Mouse (Mus musculus) forebrain, embryonic 14.5 days (tissue): ENCODE measurements around the gene Rasgef1b. TPM values are rescaled to one million over a fixed set of nuclear protein-coding genes. Genes with fewer than 3 reads are reported as not detected.
A peak's percentile ranks its signal among the peaks of the same experiment; 100 is the strongest.

ENCODE experiments used
- ATAC-seq: fragments of 200-750 bp; cut with Nextera tagmentation; 2 replicates; pipeline ENCODE4 v1.8.0; 2017; ENCODE audit warnings: mild to moderate bottlenecking, moderate library complexity
- DNase-seq: peaks from one replicate; pipeline ENCODE4 v3.0.0-alpha.2; 2015; ENCODE audit warnings: low spot score
- H3K27ac ChIP-seq: fragments of 300-500 bp; sonication (generic); 2 replicates; pipeline ENCODE4 v1.5.1; 2014; ENCODE audit warnings: low read depth, mild to moderate bottlenecking, control low read depth, low read length, moderate library complexity
- H3K27me3 ChIP-seq: fragments of 300-500 bp; sonication (generic); replicated peaks from 2 replicates; pipeline ENCODE4 v1.6.1; 2014; ENCODE audit warnings: low read length, control low read depth, mixed read lengths; ENCODE audit not compliant: control insufficient read depth, insufficient read depth
- H3K36me3 ChIP-seq: fragments of 300-500 bp; sonication (generic); 2 replicates; pipeline ENCODE4 v1.6.1; 2014; ENCODE audit warnings: low read length, control low read depth; ENCODE audit not compliant: control insufficient read depth, insufficient read depth
- H3K4me1 ChIP-seq: fragments of 300-500 bp; sonication (generic); 2 replicates; pipeline ENCODE4 v1.6.1; 2014; ENCODE audit warnings: antibody characterized with exemption, low read length, control low read depth; ENCODE audit not compliant: control insufficient read depth, insufficient read depth
- H3K4me2 ChIP-seq: fragments of 300-500 bp; sonication (generic); 2 replicates; pipeline ENCODE4 v1.6.1; 2014; ENCODE audit warnings: mild to moderate bottlenecking, control low read depth, low read length
- H3K4me3 ChIP-seq: fragments of 300-500 bp; sonication (generic); 2 replicates; pipeline ENCODE4 v1.5.1; 2014; ENCODE audit warnings: low read depth, low read length, control low read depth
- H3K9ac ChIP-seq: fragments of 300-500 bp; sonication (generic); 2 replicates; pipeline ENCODE4 v1.6.1; 2014; ENCODE audit warnings: mild to moderate bottlenecking, low read length, control low read depth, moderate library complexity
- H3K9me3 ChIP-seq: fragments of 300-500 bp; sonication (generic); replicated peaks from 2 replicates; pipeline ENCODE4 v1.6.1; 2016; ENCODE audit warnings: low read length, control low read depth, mixed read lengths; ENCODE audit not compliant: control insufficient read depth
- WGBS: fragments of 180-500 bp; shearing (Covaris S2); extraction: QIAGEN DNeasy Blood & Tissue Kit; methylation state at CpG from one replicate; pipeline ENCODE4 v1.1.7; 2014; 5-methylcytosine and 5-hydroxymethylcytosine counted together
- polyA plus RNA-seq: library from polyadenylated mRNA; unstranded; fragments of >200 nt; fragmentation: Nextera tagmentation; extraction: Ambion mirVana; gene quantifications from 2 replicates; pipeline ENCODE4 v1.2.1, GENCODE M21; 2014

Rasgef1b gene
- polyA plus RNA-seq, 1 experiment from 2014 or later, result 97.5 TPM

GRCm38 (mm10) chr5:99457291-99457690 is 271.6 kb downstream of the Rasgef1b start:
- ATAC-seq (no peak), DNase-seq (no peak)
- H3K4me3 ChIP-seq, result no peak overlapping the region
- H3K9ac ChIP-seq, result no peak overlapping the region
- no peak overlapping the region for H3K27ac ChIP-seq
- no peaks in the 10 kb centered on the region for H3K36me3 ChIP-seq
- H3K27me3 ChIP-seq, result no peaks in the 10 kb centered on the region
- peaks cover 6% of the 10 kb centered on the region; the same call in 1 of the 2 replicates for H3K4me1 ChIP-seq
- WGBS, result 97% methylated on average over 3 of the region's 3 CpGs
- H3K9me3 ChIP-seq, result no peaks in the 10 kb centered on the region
- no peak overlapping the region for H3K4me2 ChIP-seq

GRCm38 (mm10) chr5:99451939-99452338 is 276.9 kb downstream of the Rasgef1b start:
- ATAC-seq (no peak), DNase-seq (no peak)
- H3K36me3 ChIP-seq, result no peaks in the 10 kb centered on the region
- no peaks in the 10 kb centered on the region for H3K27me3 ChIP-seq
- H3K27ac ChIP-seq, result no peak overlapping the region
- H3K9ac ChIP-seq, result no peak overlapping the region
- no peaks in the 10 kb centered on the region for H3K9me3 ChIP-seq
- H3K4me1 ChIP-seq, result peaks cover 20% of the 10 kb centered on the region
- H3K4me3 ChIP-seq, result no peak overlapping the region
- WGBS, result 54% methylated on average over 2 of the region's 2 CpGs
- H3K4me2 ChIP-seq, result no peak overlapping the region

- H3K4me1 ChIP-seq, result peaks cover 20% of the 10 kb centered on the region
- H3K27me3 ChIP-seq, result no peaks in the 10 kb centered on the region
- no peaks in the 10 kb centered on the region for H3K36me3 ChIP-seq
- WGBS, result 41% methylated on average over 5 of the region's 5 CpGs
- no peaks in the 10 kb centered on the region for H3K9me3 ChIP-seq
- peak; percentile 20 for DNase-seq
- no peak for ATAC-seq
- H3K4me2 ChIP-seq, result no peak overlapping the region
- no peak overlapping the region for H3K4me3 ChIP-seq
- no peak overlapping the region for H3K27ac ChIP-seq
- H3K9ac ChIP-seq, result no peak overlapping the region
Measured at GRCm38 (mm10) chr5:99451416-99451815, 277.4 kb downstream of the Rasgef1b start.

DNA sequence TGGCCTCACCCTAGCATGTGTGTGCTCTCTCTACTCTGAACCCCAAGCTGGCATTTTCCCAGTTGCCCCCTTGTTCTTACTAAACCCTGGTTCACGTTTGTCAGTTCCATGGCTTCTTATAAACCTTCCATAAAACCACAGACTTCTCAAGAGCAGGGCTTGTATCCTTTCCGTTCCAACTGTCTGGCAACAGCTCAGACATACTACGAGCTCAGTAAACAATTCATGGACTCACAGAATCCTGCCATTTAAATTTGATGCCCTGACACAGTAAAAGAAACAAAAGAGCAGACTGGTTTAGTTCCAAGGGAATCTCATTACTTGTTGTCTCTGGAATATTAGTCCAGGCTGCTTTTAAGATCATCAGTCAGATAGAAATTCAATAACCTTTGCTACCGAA is 277.9 kb downstream of the Rasgef1b start:
- Histone ChIP-seq H3K9me3 (no peaks in the 10 kb centered on the region), H3K9ac (no peak overlapping the region), H3K4me2 (no peak overlapping the region), H3K4me1 (peaks cover 20% of the 10 kb centered on the region), H3K36me3 (no peaks in the 10 kb centered on the region), H3K27ac (no peak overlapping the region), H3K4me3 (no peak overlapping the region), H3K27me3 (no peaks in the 10 kb centered on the region)
- DNase-seq (peak; percentile 41), ATAC-seq (no peak)
- WGBS, result 28% methylated on average over 4 of the region's 4 CpGs

DNA sequence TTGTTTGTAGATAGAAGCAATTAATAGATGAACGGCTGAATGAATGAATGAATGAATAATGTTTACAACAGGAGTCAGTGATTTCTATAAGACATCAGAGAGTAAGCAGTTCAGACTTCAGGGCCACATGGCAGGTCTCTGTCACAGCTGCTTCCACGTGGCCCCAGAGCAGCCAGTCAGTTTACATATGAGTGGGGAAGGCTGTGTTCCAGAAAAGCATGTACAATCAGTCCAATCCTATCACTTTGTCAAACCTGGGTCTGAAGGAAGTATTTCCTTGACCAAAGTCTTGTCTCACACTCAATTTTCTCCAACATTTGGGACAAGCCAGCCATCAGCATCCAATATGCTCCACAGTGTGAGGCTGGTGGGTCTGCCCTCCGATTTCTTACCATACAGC is 278.4 kb downstream of the Rasgef1b start:
- Histone ChIP-seq H3K4me2 (no peak overlapping the region), H3K27me3 (no peaks in the 10 kb centered on the region), H3K4me3 (no peak overlapping the region), H3K9me3 (no peaks in the 10 kb centered on the region), H3K36me3 (no peaks in the 10 kb centered on the region), H3K9ac (no peak overlapping the region), H3K4me1 (peaks cover 20% of the 10 kb centered on the region), H3K27ac (no peak overlapping the region)
- 69% methylated on average over 3 of the region's 3 CpGs for WGBS
- ATAC-seq (no peak), DNase-seq (no peak)

DNA sequence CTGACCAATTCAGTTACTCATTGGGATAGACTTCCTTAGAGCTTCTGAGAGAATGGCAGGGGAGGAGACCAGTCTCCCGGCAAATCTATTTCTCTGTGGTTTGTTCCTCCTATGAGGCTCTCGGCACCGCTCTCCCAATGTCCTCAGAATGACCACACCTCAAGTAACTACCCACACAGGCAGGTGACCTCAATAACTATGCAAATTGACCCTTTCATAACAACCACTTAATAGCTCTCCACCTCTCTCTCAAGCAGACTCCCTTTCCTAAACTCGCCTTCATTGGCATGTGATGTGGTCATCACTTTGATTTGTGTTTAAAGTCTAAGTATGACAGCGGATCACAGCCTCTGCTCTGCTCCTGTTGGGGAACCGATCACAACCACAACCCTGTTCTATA is 281.4 kb downstream of the Rasgef1b start:
- H3K4me3 ChIP-seq, result no peak overlapping the region
- H3K4me2 ChIP-seq, result no peak overlapping the region
- H3K4me1 ChIP-seq, result peaks cover 28% of the 10 kb centered on the region
- H3K9me3 ChIP-seq, result no peaks in the 10 kb centered on the region
- 93% methylated on average over 6 of the region's 6 CpGs for WGBS
- DNase-seq, result no peak
- no peak overlapping the region for H3K27ac ChIP-seq
- no peaks in the 10 kb centered on the region for H3K36me3 ChIP-seq
- no peak overlapping the region for H3K9ac ChIP-seq
- H3K27me3 ChIP-seq, result no peaks in the 10 kb centered on the region
- ATAC-seq, result no peak

- DNase-seq, result no peak
- peaks cover 12% of the 10 kb centered on the region; the same call in 1 of the 2 replicates for H3K4me1 ChIP-seq
- H3K4me3 ChIP-seq, result no peak overlapping the region
- no peak for ATAC-seq
- no peak overlapping the region for H3K9ac ChIP-seq
- no peaks in the 10 kb centered on the region for H3K27me3 ChIP-seq
- no peaks in the 10 kb centered on the region for H3K36me3 ChIP-seq
- H3K4me2 ChIP-seq, result no peak overlapping the region
- H3K27ac ChIP-seq, result no peak overlapping the region
- WGBS, result 71% methylated on average over 5 of the region's 5 CpGs
- H3K9me3 ChIP-seq, result no peaks in the 10 kb centered on the region
Measured at GRCm38 (mm10) chr5:99445242-99445641, 283.6 kb downstream of the Rasgef1b start.

DNA sequence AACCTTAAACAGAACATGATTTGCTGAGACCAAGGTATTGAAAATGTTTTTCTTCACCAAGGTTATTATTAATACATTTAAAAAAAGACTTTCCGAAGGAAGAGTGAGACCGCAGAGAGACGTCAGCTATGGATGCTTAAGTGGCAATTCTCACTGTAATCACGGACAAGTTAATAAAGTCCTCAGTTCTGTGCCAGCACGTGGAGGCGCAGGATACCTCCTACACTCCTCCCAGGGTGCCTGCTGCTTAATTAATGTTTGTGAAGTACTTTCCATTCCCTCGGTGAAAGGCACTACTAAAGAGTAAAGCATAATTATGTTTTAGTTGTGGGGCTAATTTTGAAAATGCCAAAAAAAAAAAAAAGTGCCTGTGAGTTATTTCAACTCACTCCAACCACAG is 284.1 kb downstream of the Rasgef1b start:
- Histone ChIP-seq H3K9ac (no peak overlapping the region), H3K4me1 (peaks cover 14% of the 10 kb centered on the region), H3K27ac (no peak overlapping the region), H3K9me3 (no peaks in the 10 kb centered on the region), H3K4me2 (no peak overlapping the region), H3K4me3 (no peak overlapping the region), H3K36me3 (no peaks in the 10 kb centered on the region), H3K27me3 (no peaks in the 10 kb centered on the region)
- DNase-seq (peak; percentile 30), ATAC-seq (no peak)
- 27% methylated on average over 7 of the region's 7 CpGs for WGBS

- H3K36me3 ChIP-seq, result no peaks in the 10 kb centered on the region
- H3K27me3 ChIP-seq, result no peaks in the 10 kb centered on the region
- ATAC-seq, result peak; percentile 57; the same call in 1 of the 2 replicates
- DNase-seq, result peak; percentile 78
- 38% methylated on average over 6 of the region's 6 CpGs for WGBS
- H3K4me1 ChIP-seq, result peaks cover 14% of the 10 kb centered on the region
- no peak overlapping the region for H3K4me3 ChIP-seq
- peak overlapping the region; percentile 64 for H3K27ac ChIP-seq
- no peak overlapping the region for H3K4me2 ChIP-seq
- H3K9ac ChIP-seq, result no peak overlapping the region
- H3K9me3 ChIP-seq, result no peaks in the 10 kb centered on the region
Measured at GRCm38 (mm10) chr5:99440109-99440508, 288.8 kb downstream of the Rasgef1b start.
